Mouse (Mus musculus): ENCODE results near the gene Wrb. TPM values are rescaled to one million over a fixed set of nuclear protein-coding genes. Genes with fewer than 3 reads are reported as not detected.

Wrb gene
- total RNA-seq (2023) = 1 to 10 TPM; 3.1 TPM

DNA sequence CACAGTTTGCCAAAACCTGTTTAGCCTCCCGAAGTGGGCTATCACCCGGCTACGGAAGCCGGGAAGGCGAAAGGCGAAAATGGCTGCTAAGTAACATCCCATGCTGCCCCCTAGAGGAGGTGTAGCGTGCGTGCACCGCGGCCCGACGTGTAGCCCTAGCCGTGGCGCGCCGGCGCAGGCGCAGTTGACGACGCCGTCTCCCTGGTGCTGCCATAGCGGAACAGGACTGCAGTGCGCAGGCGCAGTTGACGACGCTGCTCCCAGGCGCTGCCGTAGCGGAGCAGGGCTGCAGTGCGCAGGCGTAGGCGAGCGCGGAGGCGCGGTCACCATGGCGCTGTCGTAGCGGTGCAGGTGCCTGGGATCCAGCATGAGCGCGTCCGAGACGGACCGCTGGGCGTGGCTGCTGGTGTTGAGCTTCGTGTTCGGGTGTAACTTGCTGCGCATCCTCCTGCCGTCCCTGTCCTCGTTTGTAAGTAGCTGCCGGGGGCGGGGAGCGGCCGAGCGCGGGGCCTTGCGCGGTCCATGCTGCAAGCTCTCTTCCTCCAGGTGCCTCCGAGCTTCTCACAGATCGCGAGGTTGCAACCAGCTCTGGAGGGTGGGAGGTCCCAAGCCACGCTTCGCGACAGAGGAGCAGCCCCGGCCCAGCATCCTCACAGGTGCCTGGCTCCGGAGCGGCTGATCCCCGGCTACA lies at the start of gene Wrb:
Gene Wrb, plus strand, starts transcription at position 298 of the 691 bp plus-strand sequence.

DNA sequence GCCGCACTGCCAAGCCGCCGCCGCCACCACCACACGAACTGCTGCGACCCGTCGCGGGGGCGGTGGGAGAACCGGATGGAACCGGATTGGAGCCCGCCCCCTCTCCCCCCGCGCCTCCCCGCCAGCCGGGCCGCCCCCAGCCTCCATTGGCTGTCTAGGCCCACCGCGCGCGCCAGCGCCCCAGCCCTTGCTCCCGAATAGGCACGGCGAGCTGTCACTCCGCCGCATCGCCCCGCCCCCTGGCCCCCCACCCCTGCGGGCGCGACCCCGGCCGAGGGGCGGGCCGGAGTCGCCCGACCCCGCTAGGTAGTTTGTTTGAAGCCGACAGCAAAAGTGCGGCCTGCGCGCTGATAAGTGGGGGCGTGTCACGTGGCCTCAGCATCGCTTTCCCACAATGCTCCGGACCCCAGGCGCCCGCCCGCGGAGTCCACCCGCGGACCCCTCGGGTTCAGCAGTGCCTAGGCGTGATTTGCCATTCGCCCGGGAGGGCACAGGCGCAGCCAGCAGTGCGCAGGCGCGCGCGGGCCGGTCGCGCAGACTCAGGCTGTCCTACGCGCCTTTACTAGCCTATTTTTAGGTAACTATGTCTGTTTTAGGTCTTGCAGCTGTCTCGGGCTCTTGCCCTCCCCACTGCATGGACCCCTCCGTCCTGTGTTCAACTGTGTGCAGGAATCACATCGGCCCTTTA lies 17.4 kb upstream of the Wrb start, which contains the start of gene Hmgn1:
Gene Hmgn1, minus strand, starts transcription at position 73 of the 688 bp plus-strand sequence.

DNA sequence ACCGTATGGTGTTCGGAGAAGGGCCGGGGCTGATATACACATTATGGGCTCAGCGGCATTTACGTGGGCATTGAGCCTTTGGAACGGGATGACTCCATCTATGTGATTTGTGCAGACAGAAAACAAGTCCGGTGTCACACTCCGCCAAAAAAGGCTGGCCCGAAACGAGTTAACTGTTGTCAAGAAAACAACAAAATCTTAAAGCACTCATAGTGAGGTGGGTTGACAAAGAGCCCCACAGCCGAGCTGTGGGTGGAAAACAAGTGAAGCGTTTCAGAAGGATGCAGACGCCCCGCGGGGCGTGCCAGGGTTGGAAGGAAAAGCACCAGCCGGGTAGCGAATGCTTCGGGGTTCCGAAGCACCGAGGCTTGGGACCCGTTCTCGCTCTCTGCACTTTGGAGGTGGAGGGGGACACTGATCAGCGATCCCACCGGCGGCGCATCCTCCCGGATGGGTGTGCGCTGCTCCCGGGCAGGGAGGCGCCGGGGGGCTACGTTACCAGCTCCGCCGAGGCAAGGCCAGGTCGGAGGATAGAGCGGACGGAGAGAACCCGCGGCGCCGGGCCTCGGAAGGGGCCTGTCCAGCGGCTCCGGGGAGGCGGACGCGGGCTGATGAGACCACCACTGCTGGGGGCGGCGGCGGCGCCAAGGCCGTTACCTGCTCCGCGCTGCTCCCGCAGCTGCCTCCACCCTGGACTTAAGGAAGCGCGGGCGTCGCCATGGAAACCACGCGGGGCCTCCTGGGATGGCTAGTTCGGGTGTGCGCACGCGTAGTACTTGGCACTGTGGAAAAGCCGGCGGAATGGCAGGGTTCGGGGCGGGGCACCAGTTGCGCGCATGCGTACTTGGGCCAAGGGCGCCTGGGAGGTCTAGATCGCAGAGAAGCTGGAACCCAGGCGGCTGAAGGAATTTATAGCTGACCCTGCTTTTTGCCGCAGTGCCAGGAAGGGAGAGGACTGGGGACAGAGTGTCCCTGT lies 46.6 kb downstream of the Wrb start, which contains the start of gene Lca5l:
Gene Lca5l, minus strand, starts transcription at position 741 of the 976 bp plus-strand sequence.

DNA sequence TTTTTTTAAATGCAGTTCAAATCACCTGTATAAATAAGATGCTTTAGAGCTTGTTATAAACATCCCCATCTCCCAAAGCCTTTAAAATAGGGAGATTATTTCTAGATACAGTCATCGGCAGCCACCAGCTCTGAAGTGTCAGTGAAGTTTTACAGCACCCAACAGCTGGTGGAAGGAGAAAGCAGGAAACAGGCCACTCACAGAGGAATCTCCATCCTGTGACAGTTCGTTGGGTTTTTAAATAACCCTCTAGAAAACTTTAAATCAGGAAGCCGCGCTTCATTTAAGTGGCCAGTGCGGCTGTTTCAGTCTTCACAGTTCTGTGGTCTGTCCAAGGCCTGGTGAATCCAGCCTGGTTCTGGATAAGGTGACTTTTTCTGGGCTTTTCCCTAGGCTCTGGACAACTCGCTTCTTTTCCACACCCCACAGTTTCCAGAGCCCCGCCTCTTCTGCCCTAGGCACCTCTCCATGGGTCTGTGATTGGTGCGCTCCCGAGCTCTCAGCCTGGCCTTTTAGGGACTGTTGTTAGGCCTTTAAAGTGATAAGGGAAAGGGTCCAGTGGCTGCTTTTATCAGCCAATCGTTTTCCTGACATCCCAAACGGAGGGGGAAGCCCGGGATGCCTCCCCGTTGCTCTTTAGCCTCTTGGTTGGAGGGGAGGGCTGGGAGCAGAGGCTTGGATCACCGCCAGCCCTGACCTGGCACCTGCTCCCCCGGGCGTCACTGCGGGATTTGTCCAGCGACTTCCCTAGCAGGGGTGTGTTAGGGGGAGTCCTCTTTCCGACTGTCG lies 54.9 kb downstream of the Wrb start, which contains the start of gene Sh3bgr:
Gene Sh3bgr, plus strand, starts transcription at position 538 of the 789 bp plus-strand sequence.

Other genes starting within 250 kb of the Wrb start
- gene Psmg1, start 154.4 kb upstream of the Wrb start, total RNA-seq (2023) = 10 to 100 TPM in 1 of 2 experiments, 1 to 10 TPM in 1; 9.4 to 13.9 TPM
- gene Brwd1, start 62.9 kb upstream of the Wrb start, total RNA-seq (2023) = 10 to 100 TPM; 25.3 to 33.7 TPM
- gene Hmgn1, start 17.7 kb upstream of the Wrb start, total RNA-seq (2023) = 10 to 100 TPM; 19.8 to 23.3 TPM
- not detected for gene Lca5l, start 46.9 kb downstream of the Wrb start, total RNA-seq (2023)
- not detected for gene Sh3bgr, start 55.0 kb downstream of the Wrb start, total RNA-seq (2023)
- not detected for gene B3galt5, start 90.4 kb downstream of the Wrb start, total RNA-seq (2023)